Mouse (Mus musculus) monocyte, adult 2 months (primary cell): Measurements from ENCODE around the gene Nfil3.
A peak's percentile ranks its signal among the peaks of the same experiment; 100 is the strongest.

Source experiments
- DNase-seq, 2 experiments: peaks; one replicate each; pipeline ENCODE4 v3.0.0; 2022; ENCODE audit warnings: low spot score in 2 of 2, low read depth in 1 of 2

The Nfil3 gene

DNA sequence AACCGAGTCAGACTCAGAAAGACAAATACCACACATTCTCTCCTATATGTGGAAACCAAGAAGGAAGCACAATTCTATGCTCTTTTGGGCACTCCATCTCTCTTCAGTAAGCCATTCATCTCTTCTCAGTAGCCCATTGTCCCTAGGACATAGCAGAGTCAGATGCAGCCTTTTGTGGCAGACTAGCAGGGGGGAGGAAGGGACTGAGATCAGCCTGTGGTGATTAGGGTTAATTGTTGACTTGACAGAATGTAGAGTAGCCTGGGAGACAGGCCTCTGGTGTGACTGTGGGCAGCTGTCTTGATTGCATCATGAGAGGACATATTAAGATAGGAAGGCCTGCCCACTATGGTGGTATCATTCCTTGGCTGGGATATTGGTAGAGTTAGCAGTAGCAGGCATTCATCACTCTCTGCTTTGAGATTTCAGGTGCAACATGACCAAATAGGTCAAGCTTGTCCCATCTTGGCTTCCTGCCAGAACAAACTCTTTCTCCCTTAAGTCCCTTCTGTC is 37.9 kb downstream of the Nfil3 start:
- DNase-seq: no peak

DNA sequence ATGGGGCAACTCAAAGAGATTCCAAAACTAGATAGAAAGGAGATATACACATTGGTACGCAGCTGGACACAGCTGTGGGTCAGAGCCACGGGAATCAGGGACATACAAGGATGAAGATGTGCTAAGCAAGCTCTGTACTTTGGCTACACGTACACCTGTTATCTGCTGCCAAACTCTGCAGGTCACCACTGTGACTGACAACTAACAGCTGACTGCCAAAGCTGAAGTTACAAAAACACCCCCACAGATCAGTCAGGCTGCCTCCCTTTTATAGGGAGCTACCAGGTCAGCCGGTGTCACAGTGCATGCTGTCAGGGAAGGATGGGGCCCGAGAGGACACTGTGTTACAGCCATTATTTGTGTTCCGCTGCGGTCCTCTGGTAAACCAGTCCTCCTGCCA is 39.9 kb downstream of the Nfil3 start:
- DNase-seq: no peak

DNA sequence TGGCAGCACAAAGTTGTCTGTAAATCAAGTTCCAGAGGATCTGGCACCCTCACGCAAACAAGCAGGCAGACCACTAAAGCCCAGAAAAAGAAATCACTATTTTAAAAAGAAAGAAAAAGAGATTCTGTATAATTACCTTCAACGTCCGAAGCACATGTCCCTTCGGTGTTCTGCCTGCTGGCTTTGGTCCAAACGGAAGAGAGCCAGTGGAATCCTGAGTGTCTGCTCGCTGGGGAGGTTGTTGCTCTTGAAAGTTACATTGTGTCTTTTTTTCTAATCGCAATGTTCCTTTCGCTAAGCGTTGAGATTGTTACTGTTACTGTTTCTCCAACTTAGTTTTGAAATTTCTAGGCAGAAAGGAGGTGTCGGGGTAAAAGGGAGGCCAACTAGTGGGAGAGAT is 50.3 kb downstream of the Nfil3 start:
- no peak for DNase-seq

DNA sequence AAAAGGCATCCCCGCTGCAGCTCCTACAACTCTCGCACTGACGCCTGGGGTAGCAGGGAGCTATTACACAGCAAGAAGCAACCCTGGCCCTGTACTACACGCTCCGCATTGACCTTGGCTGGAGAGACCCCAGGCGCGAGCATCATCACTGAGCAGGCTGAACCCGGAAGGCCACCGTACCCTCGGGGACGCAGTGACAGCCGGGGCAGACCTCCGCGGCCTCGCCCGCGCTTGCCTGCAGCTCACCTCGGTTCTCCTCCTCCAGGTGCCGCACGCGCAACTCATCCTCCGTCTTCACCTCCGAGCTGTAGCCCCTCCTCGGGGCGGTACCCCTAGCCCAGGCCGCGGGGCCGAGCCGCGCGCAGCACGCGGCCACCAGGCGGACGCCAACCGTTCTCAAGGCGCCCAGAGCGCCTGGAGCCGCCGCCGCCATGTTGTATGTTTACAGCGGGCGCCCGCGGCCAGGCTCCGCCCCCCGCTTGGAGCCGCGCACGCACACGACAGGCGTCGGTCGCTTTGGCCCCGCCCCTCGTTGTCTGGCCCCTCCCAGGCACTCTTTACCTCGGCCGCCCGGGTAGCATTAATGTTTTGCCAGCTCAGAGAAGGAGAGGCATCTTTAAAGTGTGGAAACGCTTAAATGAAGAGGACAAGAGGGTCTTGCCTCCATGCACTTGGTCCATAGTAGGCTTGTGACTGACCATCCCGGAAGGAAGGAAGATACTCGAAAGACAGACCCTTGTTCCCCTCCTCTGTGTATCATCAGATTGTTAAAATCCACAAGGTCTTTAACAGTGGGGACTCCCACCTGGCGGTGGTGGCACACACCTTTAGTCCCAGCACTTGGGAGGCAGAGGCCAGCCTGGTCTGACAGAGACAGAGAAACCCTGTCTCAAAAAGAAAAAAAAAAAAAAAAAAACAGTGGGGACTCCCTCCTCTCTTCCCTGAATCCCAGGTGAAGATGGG is 51.4 kb downstream of the Nfil3 start, which contains the start of gene Auh:
Auh (minus strand) TSS at position 473 of the 963 bp plus-strand sequence.
- DNase-seq: peak; percentile 54 to 71

DNA sequence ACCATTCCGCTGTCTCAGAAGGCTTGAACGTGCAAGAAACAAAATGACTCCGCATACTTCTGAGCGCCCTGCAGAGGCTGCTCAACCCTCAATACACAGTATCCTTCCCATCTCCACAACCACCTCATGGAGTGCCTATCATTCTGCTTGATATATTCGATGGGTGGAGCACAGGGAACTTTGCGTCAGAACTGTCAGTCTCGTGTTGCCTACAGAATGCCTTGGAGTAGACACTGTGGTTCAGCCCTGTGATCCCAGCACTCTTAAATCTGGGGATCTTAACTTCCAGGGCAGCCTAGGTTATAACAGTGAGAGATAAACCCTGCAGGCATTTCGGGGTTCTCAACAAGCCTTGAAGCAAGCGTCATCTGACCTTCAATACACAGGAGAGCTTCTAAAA is 52.5 kb downstream of the Nfil3 start:
- no peak for DNase-seq

DNA sequence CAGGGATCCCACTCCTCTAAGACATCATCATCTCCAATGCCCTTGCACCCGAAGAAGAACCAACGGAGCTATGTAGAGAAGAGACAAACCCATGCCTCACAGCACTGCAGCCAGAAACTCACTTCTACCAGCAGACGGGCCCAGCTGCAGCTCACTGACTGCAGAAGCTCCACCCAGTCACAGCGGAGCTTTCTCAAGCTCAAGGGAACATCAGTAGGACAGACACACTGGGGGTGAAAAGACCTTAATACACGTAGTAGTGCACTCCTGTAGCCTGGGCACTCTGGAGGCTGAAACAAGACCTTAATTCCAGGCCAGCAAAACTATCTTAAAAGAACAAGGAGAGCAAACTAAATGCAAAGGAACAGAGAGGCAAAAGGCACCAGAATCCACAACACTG is 56.4 kb downstream of the Nfil3 start:
- DNase-seq: no peak

DNA sequence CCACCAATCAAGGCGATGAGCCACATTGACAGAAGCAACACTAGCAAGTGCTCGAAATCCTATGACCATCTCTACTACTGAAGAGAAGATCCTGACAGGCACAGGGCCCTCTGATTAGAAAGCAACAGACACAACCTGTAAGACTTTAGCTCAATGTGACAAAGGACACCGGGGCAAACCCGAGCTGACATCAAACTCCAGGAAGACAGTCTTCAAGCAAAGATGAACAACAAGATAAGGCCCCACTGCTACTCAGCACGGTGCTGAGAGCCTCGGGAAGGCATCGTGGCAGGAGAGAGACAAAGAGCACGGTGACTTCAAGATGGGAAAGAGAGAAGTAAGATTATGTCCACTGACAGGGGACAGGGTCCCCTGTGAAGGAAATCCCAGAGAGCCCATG is 58.9 kb downstream of the Nfil3 start:
- DNase-seq: no peak

DNA sequence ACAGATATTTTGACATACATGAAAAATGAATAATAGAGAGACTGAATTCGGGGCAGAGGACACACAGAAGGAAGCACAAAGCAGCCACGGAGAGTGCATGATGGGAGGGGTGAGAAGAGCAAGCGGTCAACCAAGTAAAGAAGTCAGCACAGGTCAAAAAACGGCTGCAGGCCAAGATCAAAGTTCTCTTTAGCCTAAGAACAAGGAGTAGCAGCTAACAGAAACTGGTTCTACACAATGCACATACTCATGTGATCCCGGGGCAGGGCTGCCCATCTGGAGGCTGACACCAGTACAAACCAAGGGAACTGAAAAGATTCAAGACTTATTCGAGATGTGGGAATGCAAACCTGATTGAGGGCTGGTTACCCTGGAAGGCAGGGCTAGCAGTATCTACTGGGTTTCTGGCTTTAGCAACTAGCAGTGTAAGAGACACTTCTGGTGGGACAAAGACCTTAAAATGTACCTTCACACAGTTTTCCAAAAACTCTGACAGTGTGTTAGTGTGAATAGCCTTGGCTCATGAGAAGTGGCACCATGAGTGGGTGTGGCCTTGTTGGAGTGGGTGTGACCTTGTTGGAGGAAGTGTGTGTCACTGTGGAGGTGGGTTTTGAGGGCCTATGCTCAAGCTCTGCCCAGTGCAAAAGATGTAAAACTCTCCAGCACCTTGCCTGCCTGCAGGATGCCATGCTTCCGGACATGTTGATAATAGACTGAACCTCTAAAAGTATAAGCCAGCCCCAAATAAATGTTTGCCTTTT is 59.6 kb downstream of the Nfil3 start:
- peak in 1 of 2 experiments; percentile 12 for DNase-seq

DNA sequence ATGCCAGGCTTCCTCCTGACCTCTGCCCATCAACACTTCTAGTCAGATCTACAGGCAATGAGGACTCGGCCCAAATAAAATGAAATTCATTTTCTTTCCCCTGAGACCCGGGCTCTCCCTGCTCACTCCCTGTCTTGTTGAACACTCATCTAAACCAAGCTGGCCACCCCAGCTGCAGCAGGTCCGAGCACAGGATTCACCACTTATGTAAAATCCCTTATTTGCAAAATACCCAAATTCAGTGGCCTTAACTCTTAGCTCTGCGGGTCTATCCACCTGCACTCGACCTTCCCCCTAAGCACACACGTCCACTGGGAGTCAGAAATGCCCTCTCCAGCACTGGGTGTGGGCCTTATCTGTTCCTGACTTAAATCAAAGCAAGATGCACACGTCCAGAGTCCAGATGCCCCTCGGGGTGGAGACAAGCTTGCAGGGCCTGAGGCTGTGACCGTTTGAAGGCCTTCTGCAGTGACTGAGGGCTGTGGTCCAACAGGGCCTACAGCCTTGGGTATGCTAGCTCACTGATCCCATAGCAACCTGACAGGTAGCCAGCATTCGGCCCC is 61.0 kb downstream of the Nfil3 start:
- DNase-seq: no peak

DNA sequence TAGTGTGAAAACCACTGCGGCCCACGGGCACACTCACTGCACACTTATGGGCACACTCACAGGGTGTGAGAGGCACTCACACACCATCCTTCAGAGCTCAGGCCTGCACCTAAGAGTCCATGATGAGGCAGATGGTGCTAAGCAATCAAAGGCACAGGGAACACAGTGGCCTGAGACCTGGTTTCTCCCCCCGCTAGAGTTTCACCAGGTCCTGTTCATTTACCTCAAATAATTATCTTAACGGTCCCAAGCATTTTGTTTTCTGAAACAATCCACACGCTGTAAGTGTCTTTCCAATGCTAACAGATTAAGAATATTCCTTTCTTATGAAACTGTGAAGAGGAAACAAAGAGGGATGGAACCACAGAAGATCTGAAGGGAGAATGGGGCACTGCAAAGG is 62.5 kb downstream of the Nfil3 start:
- no peak for DNase-seq
